ENCODE assay signal across 8 mouse cellular contexts in genomic region chr2:84677968-84678880, GRCm38 (mm10). TPM values are rescaled to one million over a fixed set of nuclear protein-coding genes. Genes with fewer than 3 reads are reported as not detected.
DNase-seq lines count a peak whose midpoint lies in the region; ATAC-seq lines count a peak whose summit lies in the region.

TSS of gene Gm28635 (minus strand) at chr2:84678041.
TSS of gene Med19 (plus strand) at chr2:84678402.

- peak; percentile 93 for ATAC-seq in megakaryocyte progenitor cell, adult 5-6 weeks (replicated peaks; ENCODE audit: poor library complexity)

- peak; percentile 100 for DNase-seq in adipocyte (ENCODE audit: low spot score)
- peak; percentile 99 for DNase-seq in embryo, embryonic 10 days (ENCODE audit: low spot score)
- DNase-seq in gastrocnemius, postnatal 10 days, result peak; percentile 78
- peak; percentile 99 for DNase-seq in induced T-regulatory cell, adult 2 months (ENCODE audit: low read depth)
- DNase-seq in left cerebral cortex, adult 9 months (ENCODE audit: low spot score in 2 of 2), result peak; percentile 97 to 99
- peak; percentile 82 for DNase-seq in right cerebral cortex, postnatal 14 days
- peak; percentile 79 to 91 for DNase-seq in urinary bladder, postnatal 36 days (ENCODE audit: low spot score in 2 of 2)

RNA-seq across cellular contexts. Expression of gene Gm28635, which starts in this region (rescaled TPM):
- total RNA-seq in gastrocnemius, postnatal 10 days (2021), result not detected
- not detected in 2 replicates for total RNA-seq in megakaryocyte progenitor cell, adult 5-6 weeks (2015)
- total RNA-seq in megakaryocyte progenitor cell, adult 5-6 weeks (2017), result 0.44 TPM in 1 of 2 replicates, not detected in the other

RNA-seq across cellular contexts. Expression of gene Med19, which starts in this region (rescaled TPM):
- total RNA-seq in gastrocnemius, postnatal 10 days (2021), result 10 to 100 TPM; 11.0 to 13.6 TPM
- 30.8 and 40.2 TPM in 2 replicates for total RNA-seq in megakaryocyte progenitor cell, adult 5-6 weeks (2015)
- 21.4 and 26.4 TPM in 2 replicates for total RNA-seq in megakaryocyte progenitor cell, adult 5-6 weeks (2017)

Comparison
In these comparisons a context has a peak if more than half of its experiments do, and no peak if none do; other contexts are left out.
1. Peak in every context shown above with its lines: DNase-seq and ATAC-seq.